Mouse (Mus musculus) erythroblast, embryonic 14.5 days (primary cell): Measurements from ENCODE around the gene Celf2. TPM values are rescaled to one million over a fixed set of nuclear protein-coding genes. Genes with fewer than 3 reads are reported as not detected.

Source experiments
- H3K27me3 ChIP-seq: 2 replicates; pipeline ENCODE4 v1.6.1; 2012; ENCODE audit warnings: inconsistent platforms; ENCODE audit not compliant: control insufficient read depth
- H3K36me3 ChIP-seq: 2 replicates; pipeline ENCODE4 v1.6.1; 2012; ENCODE audit warnings: mild to moderate bottlenecking, inconsistent platforms; ENCODE audit not compliant: control insufficient read depth
- H3K4me1 ChIP-seq: 2 replicates; pipeline ENCODE4 v1.6.1; 2012; ENCODE audit warnings: inconsistent platforms; ENCODE audit not compliant: control insufficient read depth
- H3K4me3 ChIP-seq: replicated peaks from 2 replicates; pipeline ENCODE3; 2012; ENCODE audit warnings: moderate library complexity, mild to moderate bottlenecking, inconsistent platforms
- H3K9me3 ChIP-seq: 2 replicates; pipeline ENCODE4 v1.6.1; 2012; ENCODE audit warnings: low read length, inconsistent platforms, mixed read lengths; ENCODE audit not compliant: control insufficient read depth
- GATA1 ChIP-seq: IDR thresholded peaks from 2 replicates; pipeline ENCODE4 v1.6.1; 2012; ENCODE audit warnings: low read length, inconsistent platforms, mixed read lengths
- TAL1 ChIP-seq: IDR thresholded peaks from 3 replicates; pipeline ENCODE4 v1.6.1; 2012; ENCODE audit warnings: low read length, inconsistent platforms, mixed read lengths
- polyA plus RNA-seq: library from polyadenylated mRNA; stranded (reverse); fragments of >175 nt; gene quantifications from 2 replicates; pipeline ENCODE4 v1.2.3, GENCODE M21; 2012

The Celf2 gene
- polyA plus RNA-seq, 1 experiment, result under 0.01 TPM

- H3K4me1 ChIP-seq, result no peaks in the 10 kb centered on the region
- no peak for TF ChIP-seq TAL1
- TF ChIP-seq GATA1, result no peak
- no peaks in the 10 kb centered on the region for H3K36me3 ChIP-seq
Measured at GRCm38 (mm10) chr2:6637147-6637546, 872.2 kb downstream of the Celf2 start.

GRCm38 (mm10) chr2:6634899-6635298 is 874.5 kb downstream of the Celf2 start:
- Histone ChIP-seq H3K9me3 (no peaks in the 10 kb centered on the region), H3K4me3 (no peak overlapping the region), H3K4me1 (no peaks in the 10 kb centered on the region), H3K36me3 (no peaks in the 10 kb centered on the region), H3K27me3 (no peaks in the 10 kb centered on the region)
- TF ChIP-seq TAL1, result no peak
- TF ChIP-seq GATA1, result no peak

More at GRCm38 (mm10) chr2:6637147-6637546, 872.2 kb downstream of the Celf2 start:
- Histone ChIP-seq H3K9me3 (no peaks in the 10 kb centered on the region), H3K4me3 (no peak overlapping the region), H3K27me3 (no peaks in the 10 kb centered on the region)

GRCm38 (mm10) chr2:6633115-6633514 is 876.2 kb downstream of the Celf2 start:
- H3K36me3 ChIP-seq, result no peaks in the 10 kb centered on the region
- H3K27me3 ChIP-seq, result no peaks in the 10 kb centered on the region
- H3K4me3 ChIP-seq, result no peak overlapping the region
- no peak for TF ChIP-seq TAL1
- no peak for TF ChIP-seq GATA1
- H3K4me1 ChIP-seq, result no peaks in the 10 kb centered on the region
- no peaks in the 10 kb centered on the region for H3K9me3 ChIP-seq

GRCm38 (mm10) chr2:6623802-6624201 is 885.6 kb downstream of the Celf2 start:
- no peaks in the 10 kb centered on the region for H3K27me3 ChIP-seq
- no peaks in the 10 kb centered on the region for H3K4me1 ChIP-seq

GRCm38 (mm10) chr2:6622082-6622481 is 887.3 kb downstream of the Celf2 start:
- Histone ChIP-seq H3K36me3 (no peaks in the 10 kb centered on the region), H3K4me1 (no peaks in the 10 kb centered on the region), H3K9me3 (no peaks in the 10 kb centered on the region), H3K4me3 (no peak overlapping the region), H3K27me3 (no peaks in the 10 kb centered on the region)
- no peak for TF ChIP-seq TAL1

More at GRCm38 (mm10) chr2:6623802-6624201, 885.6 kb downstream of the Celf2 start:
- TF ChIP-seq GATA1, result no peak
- no peak for TF ChIP-seq TAL1
- Histone ChIP-seq H3K9me3 (no peaks in the 10 kb centered on the region), H3K36me3 (no peaks in the 10 kb centered on the region), H3K4me3 (no peak overlapping the region)

- Histone ChIP-seq H3K36me3 (no peaks in the 10 kb centered on the region), H3K4me1 (no peaks in the 10 kb centered on the region), H3K27me3 (no peaks in the 10 kb centered on the region), H3K9me3 (no peaks in the 10 kb centered on the region), H3K4me3 (no peak overlapping the region)
- TF ChIP-seq TAL1 (no peak), GATA1 (no peak)
Measured at GRCm38 (mm10) chr2:6618856-6619255, 890.5 kb downstream of the Celf2 start.

- H3K27me3 ChIP-seq, result no peaks in the 10 kb centered on the region
- no peaks in the 10 kb centered on the region for H3K36me3 ChIP-seq
- H3K4me3 ChIP-seq, result no peak overlapping the region
- no peak for TF ChIP-seq GATA1
- TF ChIP-seq TAL1, result no peak
- no peaks in the 10 kb centered on the region for H3K9me3 ChIP-seq
- no peaks in the 10 kb centered on the region for H3K4me1 ChIP-seq
Measured at GRCm38 (mm10) chr2:6618450-6618849, 890.9 kb downstream of the Celf2 start.

- H3K36me3 ChIP-seq, result no peaks in the 10 kb centered on the region
- no peaks in the 10 kb centered on the region for H3K4me1 ChIP-seq
- H3K4me3 ChIP-seq, result no peak overlapping the region
- no peaks in the 10 kb centered on the region for H3K9me3 ChIP-seq
- no peak for TF ChIP-seq TAL1
- TF ChIP-seq GATA1, result no peak
- no peaks in the 10 kb centered on the region for H3K27me3 ChIP-seq
Measured at GRCm38 (mm10) chr2:6604347-6604746, 905.0 kb downstream of the Celf2 start.

- H3K4me1 ChIP-seq, result no peaks in the 10 kb centered on the region
- H3K9me3 ChIP-seq, result no peaks in the 10 kb centered on the region
- TF ChIP-seq TAL1, result no peak
- TF ChIP-seq GATA1, result no peak
- no peaks in the 10 kb centered on the region for H3K27me3 ChIP-seq
- H3K4me3 ChIP-seq, result no peak overlapping the region
- H3K36me3 ChIP-seq, result no peaks in the 10 kb centered on the region
Measured at GRCm38 (mm10) chr2:6603880-6604279, 905.5 kb downstream of the Celf2 start.

GRCm38 (mm10) chr2:6602163-6602562 is 907.2 kb downstream of the Celf2 start:
- Histone ChIP-seq H3K36me3 (no peaks in the 10 kb centered on the region), H3K27me3 (no peaks in the 10 kb centered on the region), H3K4me3 (no peak overlapping the region), H3K9me3 (no peaks in the 10 kb centered on the region), H3K4me1 (no peaks in the 10 kb centered on the region)
- TF ChIP-seq TAL1, result no peak
- TF ChIP-seq GATA1, result no peak
